Comparison of ENCODE assay signal across 20 mouse cellular contexts in genomic region chr7:28068661-28069060, GRCm38 (mm10). TPM values are rescaled to one million over a fixed set of nuclear protein-coding genes. Genes with fewer than 3 reads are reported as not detected.
"Had no signal": no experiment of that assay in that cellular context is flagged by ENCODE, and none has a peak within 500 bp of the region (broad histone marks: within the 10 kb centered on the region; RNA-seq: fewer than 3 reads in every experiment).

No protein-coding gene starts in this region.

- H3K27me3 ChIP-seq: limb, embryonic 12.5 days; limb, embryonic 15.5 days; lung, embryonic 15.5 days had no signal

- H3K27ac ChIP-seq: kidney, postnatal 0 days; layer of hippocampus, adult 2 months; limb, embryonic 12.5 days; limb, embryonic 15.5 days; liver, embryonic 14.5 days; lung, embryonic 15.5 days had no signal

- H3K4me1 ChIP-seq: limb, embryonic 15.5 days; lung, embryonic 15.5 days had no signal

- H3K4me2 ChIP-seq: limb, embryonic 12.5 days; limb, embryonic 15.5 days; liver, embryonic 11.5 days; lung, embryonic 15.5 days; midbrain, embryonic 11.5 days had no signal

- H3K9me3 ChIP-seq: limb, embryonic 12.5 days; limb, embryonic 15.5 days; lung, embryonic 15.5 days had no signal

- H3K4me3 ChIP-seq: layer of hippocampus, adult 2 months; limb, embryonic 12.5 days; limb, embryonic 15.5 days; lung, embryonic 15.5 days had no signal

- H3K9ac ChIP-seq: limb, embryonic 12.5 days; limb, embryonic 15.5 days; liver, embryonic 14.5 days; liver, postnatal 0 days; lung, embryonic 15.5 days had no signal

- H3K36me3 ChIP-seq: limb, embryonic 12.5 days; limb, embryonic 15.5 days; lung, embryonic 15.5 days had no signal

- DNase-seq: kidney, adult 2 months; layer of hippocampus, adult 9-11 months; liver, postnatal 0 days; lung, postnatal 10 days; lung, postnatal 4 days; midbrain, embryonic 14.5 days; thymus, adult 2 months; thymus, postnatal 14 days had no signal

- ATAC-seq: intestine, postnatal 0 days; liver, postnatal 0 days had no signal

RNA-seq across cellular contexts. Expression of gene Fcgbp, which starts 2.4 kb away (rescaled TPM):
- total RNA-seq: megakaryocyte progenitor cell, adult 5-6 weeks; megakaryocyte-erythroid progenitor cell, adult 5-6 weeks had no signal
- polyA plus RNA-seq: liver, embryonic 11.5 days; liver, embryonic 14.5 days; liver, postnatal 0 days; midbrain, embryonic 11.5 days; neural tube, embryonic 11.5 days had no signal
